In genomic region chr19:16223126-16223525, GRCm38 (mm10) we compare ENCODE assay signal across 27 mouse cellular contexts.
DNase-seq lines count a peak whose midpoint lies in the region; ATAC-seq lines count a peak whose summit lies in the region.
"Had no signal": no experiment of that assay in that cellular context is flagged by ENCODE, and none has a peak within 500 bp of the region (broad histone marks: within the 10 kb centered on the region; RNA-seq: fewer than 3 reads in every experiment).

No protein-coding gene starts in this region.

- peaks cover 28% of the 10 kb centered on the region for H3K36me3 ChIP-seq in heart, embryonic 10.5 days
- peaks cover 25% of the 10 kb centered on the region for H3K36me3 ChIP-seq in heart, embryonic 14.5 days (ENCODE audit: control insufficient read depth, insufficient read depth, low read length)
- peaks cover 46% of the 10 kb centered on the region for H3K36me3 ChIP-seq in kidney, embryonic 15.5 days
- H3K36me3 ChIP-seq: G1E had no signal

- intact Hi-C loops in heart, postnatal 10 days (cut with DNase I), result no loop called here

- DNase-seq in heart, adult 11 months, result peak; percentile 83
- DNase-seq in heart, embryonic 10.5 days (ENCODE audit: low spot score), result no peak
- no peak for DNase-seq in heart, postnatal 10 days
- DNase-seq in kidney, adult 11 months, result no peak
- DNase-seq in frontal cortex, postnatal 10 days (ENCODE audit: low spot score in 2 of 2), result no peak
- DNase-seq: B cell, adult 2 months; cerebellum, adult 11-12 months; cerebellum, adult 8-10 months; cerebellum, postnatal 10 days; cerebellum, postnatal 36 days; embryo, embryonic 11 days; gastrocnemius, postnatal 36 days had no signal

- H3K27ac ChIP-seq in heart, embryonic 10.5 days, result no peak overlapping the region
- H3K27ac ChIP-seq in heart, embryonic 14.5 days (replicated peaks in 1 of 2; ENCODE audit: control insufficient read depth in 1 of 2, insufficient read depth in 1 of 2, low read depth in 2 of 2, low read length in 2 of 2), result peak overlapping the region; percentile 10 to 62; a peak in 3 of 4 replicates
- H3K27ac ChIP-seq in kidney, embryonic 15.5 days, result peak overlapping the region; percentile 18; the same call in 1 of the 2 replicates
- H3K27ac ChIP-seq: embryonic facial prominence, embryonic 10.5 days; embryonic facial prominence, embryonic 13.5 days; forebrain, embryonic 10.5 days; forebrain, embryonic 13.5 days; hindbrain, embryonic 14.5 days; hindbrain, postnatal 0 days had no signal

- H3K4me2 ChIP-seq in heart, embryonic 14.5 days (ENCODE audit: low read length), result no peak overlapping the region; the same call in 1 of the 2 replicates
- H3K4me2 ChIP-seq in kidney, embryonic 15.5 days, result no peak overlapping the region
- H3K4me2 ChIP-seq: embryonic facial prominence, embryonic 13.5 days; forebrain, embryonic 13.5 days; heart, embryonic 12.5 days; hindbrain, embryonic 14.5 days had no signal

- no peak for ATAC-seq in heart, embryonic 14.5 days (ENCODE audit: insufficient number of reproducible peaks, insufficient read depth, low FRiP score, low read depth)
- no peak for ATAC-seq in kidney, embryonic 15.5 days (replicated peaks; ENCODE audit: low FRiP score)
- ATAC-seq: forebrain, embryonic 13.5 days; forebrain, embryonic 16.5 days; hindbrain, postnatal 0 days; inflammation-experienced regulatory T-cells, adult 6 months; intestine, embryonic 16.5 days; Patski had no signal

- no peak overlapping the region for H3K9ac ChIP-seq in heart, embryonic 14.5 days (ENCODE audit: low read length)
- H3K9ac ChIP-seq in kidney, embryonic 15.5 days, result no peak overlapping the region
- H3K9ac ChIP-seq: embryonic facial prominence, embryonic 13.5 days; forebrain, embryonic 13.5 days; heart, embryonic 12.5 days; hindbrain, embryonic 14.5 days had no signal

- WGBS in heart, embryonic 10.5 days, result 93% methylated on average over 3 of the region's 3 CpGs
- WGBS in heart, embryonic 14.5 days, result 83% methylated on average over 3 of the region's 3 CpGs
- 94% methylated on average over 3 of the region's 3 CpGs for WGBS in kidney, embryonic 15.5 days

- no peaks in the 10 kb centered on the region for H3K9me3 ChIP-seq in heart, embryonic 10.5 days
- H3K9me3 ChIP-seq in heart, embryonic 14.5 days (ENCODE audit: control insufficient read depth, low read length), result no peaks in the 10 kb centered on the region
- no peaks in the 10 kb centered on the region for H3K9me3 ChIP-seq in kidney, embryonic 15.5 days (replicated peaks)
- H3K9me3 ChIP-seq: embryonic facial prominence, embryonic 10.5 days; embryonic facial prominence, embryonic 13.5 days; forebrain, embryonic 10.5 days; forebrain, embryonic 13.5 days; G1E had no signal

- no peak overlapping the region for H3K4me3 ChIP-seq in heart, embryonic 10.5 days
- H3K4me3 ChIP-seq in heart, embryonic 14.5 days (ENCODE audit: control insufficient read depth in 1 of 2, insufficient read depth in 1 of 2, low read depth in 1 of 2, low read length in 2 of 2), result no peak overlapping the region
- no peak overlapping the region for H3K4me3 ChIP-seq in kidney, embryonic 15.5 days (replicated peaks)
- H3K4me3 ChIP-seq: embryonic facial prominence, embryonic 10.5 days; embryonic facial prominence, embryonic 13.5 days; forebrain, embryonic 10.5 days; forebrain, embryonic 13.5 days; heart, embryonic 12.5 days had no signal

- H3K4me1 ChIP-seq in heart, embryonic 10.5 days, result peaks cover 3% of the 10 kb centered on the region; the same call in 1 of the 2 replicates
- H3K4me1 ChIP-seq in heart, embryonic 14.5 days (ENCODE audit: control insufficient read depth in 2 of 2, insufficient read depth in 2 of 2, low read length in 2 of 2), result peaks cover 0 to 14% of the 10 kb centered on the region in 2 experiments; a peak in 3 of 4 replicates
- H3K4me1 ChIP-seq in kidney, embryonic 15.5 days, result 0 out of 2 replicates have a peak, but pooled peaks cover 4% of the 10 kb centered on the region
- H3K4me1 ChIP-seq: embryonic facial prominence, embryonic 10.5 days; embryonic facial prominence, embryonic 13.5 days; forebrain, embryonic 10.5 days had no signal

- no peaks in the 10 kb centered on the region for H3K27me3 ChIP-seq in heart, embryonic 10.5 days (ENCODE audit: insufficient read depth, poor library complexity, severe bottlenecking)
- H3K27me3 ChIP-seq in heart, embryonic 14.5 days (ENCODE audit: control insufficient read depth, insufficient read depth, low read length), result no peaks in the 10 kb centered on the region
- H3K27me3 ChIP-seq in kidney, embryonic 15.5 days, result no peaks in the 10 kb centered on the region
- H3K27me3 ChIP-seq: CH12.LX; embryonic facial prominence, embryonic 13.5 days; forebrain, embryonic 13.5 days; heart, embryonic 12.5 days; Patski had no signal
